Mouse (Mus musculus): ENCODE results near the gene Acyp1.

DNA sequence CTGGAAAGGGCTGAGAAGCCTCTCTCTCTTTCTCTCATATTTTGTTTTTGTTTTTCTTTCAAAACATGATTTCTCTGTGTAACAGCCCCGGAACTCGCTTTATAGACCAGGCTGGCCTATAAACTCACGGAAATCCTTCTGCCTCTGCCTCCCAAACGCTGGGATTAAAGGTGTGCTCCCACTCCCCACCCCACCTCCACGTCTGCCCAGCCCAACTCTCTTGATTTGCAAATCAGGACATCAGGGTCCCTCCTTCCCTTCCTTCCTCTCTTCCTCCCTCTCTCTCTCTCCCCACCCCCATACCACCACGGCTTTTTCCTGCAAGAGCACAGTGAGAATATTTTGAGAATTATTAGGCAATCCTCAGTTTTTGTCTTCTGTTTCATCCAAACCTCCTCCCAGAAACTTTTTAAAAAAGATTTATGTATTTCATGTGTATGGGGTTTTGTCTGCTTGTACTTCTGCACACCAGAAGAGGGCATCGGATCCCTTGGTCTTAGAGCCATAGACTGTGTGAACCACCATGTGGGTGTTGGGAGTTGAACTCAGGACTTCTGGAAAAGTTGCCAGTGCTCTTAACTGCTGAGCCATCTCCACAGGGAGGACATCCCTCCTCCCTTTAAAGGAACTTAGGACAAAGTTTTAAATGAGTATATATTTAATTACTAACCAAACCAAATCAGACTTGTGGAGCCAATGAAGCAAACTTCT lies 17.0 kb downstream of the Acyp1 start:
- TF ChIP-seq CTCF (IDR thresholded peaks at IDR 0.05; ENCODE audit: insufficient read depth, low read depth, low read length) (no peak), POLR2A (IDR thresholded peaks at IDR 0.05; ENCODE audit: insufficient read depth, low read depth, low read length) (no peak)
